Mouse (Mus musculus) adrenal gland, postnatal 36 days (tissue): ENCODE results near the gene Ncf2. TPM values are rescaled to one million over a fixed set of nuclear protein-coding genes. Genes with fewer than 3 reads are reported as not detected.

Source experiments
- DNase-seq, 2 experiments: peaks; one replicate each; pipeline ENCODE4 v3.0.0; 2021; ENCODE audit warnings: mixed read lengths in 1 of 2
- total RNA-seq, 2 experiments: library from RNA; stranded (reverse); gene quantifications; 2 replicates each; pipeline ENCODE4 v1.2.3; 2021

The Ncf2 gene
- total RNA-seq, 2 experiments from 2014 or later = 2.8 to 8.8 TPM

DNA sequence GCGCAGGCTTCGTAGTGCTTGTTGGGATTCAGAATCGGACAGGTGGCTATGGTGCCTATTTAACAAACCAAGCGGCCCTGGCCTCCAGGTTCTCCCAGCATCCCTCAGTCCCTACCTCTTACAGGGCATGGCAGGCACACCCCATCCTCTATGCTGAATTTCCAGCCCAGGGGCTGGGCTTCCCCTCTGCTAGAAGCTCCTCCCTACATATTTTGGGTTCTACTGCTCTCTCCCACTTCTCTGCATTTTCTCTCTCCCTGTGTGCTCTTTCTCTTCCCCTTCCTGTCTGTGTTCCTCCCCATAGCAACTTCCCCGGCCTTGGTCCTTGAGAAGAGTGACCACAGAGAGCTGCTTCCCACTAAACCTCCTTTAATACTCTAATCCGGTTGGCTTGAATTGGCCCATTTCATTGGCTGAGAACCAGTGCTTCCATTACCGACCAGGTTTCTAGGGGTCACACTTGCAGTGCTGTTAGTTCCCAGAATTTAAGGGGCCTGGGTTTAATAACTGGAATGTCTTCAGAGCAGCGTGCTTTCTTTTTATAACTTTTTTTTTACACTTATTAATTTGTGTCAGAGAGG lies 3.2 kb upstream of the Ncf2 start:
- DNase-seq = no peak

DNA sequence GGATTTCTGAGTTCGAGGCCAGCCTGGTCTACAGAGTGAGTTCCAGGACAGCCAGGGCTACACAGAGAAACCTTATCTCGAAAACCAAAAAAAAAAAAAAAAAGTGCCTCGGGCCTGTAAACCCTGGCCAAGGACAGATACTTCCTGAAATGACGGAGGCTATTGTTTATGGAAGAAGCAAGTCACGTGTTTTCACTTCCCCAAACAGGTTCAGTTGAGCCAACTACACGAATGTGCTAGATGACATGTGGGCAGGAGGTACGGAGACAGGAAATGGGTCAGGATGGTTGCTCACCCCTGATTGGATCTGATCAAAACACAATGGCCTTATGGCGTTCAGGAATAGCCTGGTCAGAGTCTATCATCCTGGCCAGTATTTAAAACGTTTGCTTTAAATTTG lies 1.9 kb upstream of the Ncf2 start:
- no peak for DNase-seq

DNA sequence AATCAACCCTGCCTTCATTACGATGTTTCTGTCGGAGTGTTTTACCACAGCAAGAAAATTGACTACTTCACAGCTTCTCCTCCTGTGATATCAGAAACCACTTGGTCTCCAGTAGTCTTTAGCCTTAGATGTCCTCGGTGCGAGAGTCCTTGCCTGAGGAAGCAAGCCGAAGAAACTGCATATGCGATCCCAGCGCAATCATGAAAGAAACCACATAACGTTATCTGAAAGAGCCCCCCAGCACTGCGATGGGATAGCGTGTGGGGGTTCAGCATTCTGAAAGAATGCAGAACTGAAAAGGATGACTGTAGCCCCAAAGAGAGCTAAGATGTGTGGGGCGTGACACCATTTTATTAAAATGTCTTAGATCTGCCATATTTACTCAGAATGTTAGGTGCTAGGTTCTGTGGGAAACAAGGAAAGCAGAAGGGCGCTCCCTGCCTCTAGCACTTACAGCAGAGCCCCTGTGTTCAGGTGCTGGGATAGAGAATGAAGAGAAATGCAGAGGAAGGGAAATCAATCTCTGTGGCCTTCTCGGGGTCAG lies 711 bp downstream of the Ncf2 start:
- DNase-seq = no peak

DNA sequence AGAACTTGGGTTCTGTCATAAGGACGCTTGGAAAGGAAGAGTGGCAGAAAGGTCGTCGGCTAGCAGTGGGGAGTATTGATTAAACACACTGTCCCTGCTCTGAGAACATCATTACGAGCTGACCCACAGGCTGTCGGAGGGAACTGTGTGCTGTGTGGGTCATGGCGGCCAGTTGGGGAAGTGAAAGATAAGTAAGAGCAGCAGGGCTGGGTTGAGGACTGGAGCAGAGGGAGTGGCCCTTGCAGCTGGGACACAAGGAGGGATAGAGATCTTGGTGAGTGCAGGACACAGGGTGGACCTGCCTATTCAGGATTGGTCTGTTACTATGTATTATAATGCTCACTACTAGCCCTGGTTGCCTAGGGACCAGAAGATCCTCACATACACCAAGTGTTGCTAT lies 4.9 kb downstream of the Ncf2 start:
- DNase-seq = no peak

DNA sequence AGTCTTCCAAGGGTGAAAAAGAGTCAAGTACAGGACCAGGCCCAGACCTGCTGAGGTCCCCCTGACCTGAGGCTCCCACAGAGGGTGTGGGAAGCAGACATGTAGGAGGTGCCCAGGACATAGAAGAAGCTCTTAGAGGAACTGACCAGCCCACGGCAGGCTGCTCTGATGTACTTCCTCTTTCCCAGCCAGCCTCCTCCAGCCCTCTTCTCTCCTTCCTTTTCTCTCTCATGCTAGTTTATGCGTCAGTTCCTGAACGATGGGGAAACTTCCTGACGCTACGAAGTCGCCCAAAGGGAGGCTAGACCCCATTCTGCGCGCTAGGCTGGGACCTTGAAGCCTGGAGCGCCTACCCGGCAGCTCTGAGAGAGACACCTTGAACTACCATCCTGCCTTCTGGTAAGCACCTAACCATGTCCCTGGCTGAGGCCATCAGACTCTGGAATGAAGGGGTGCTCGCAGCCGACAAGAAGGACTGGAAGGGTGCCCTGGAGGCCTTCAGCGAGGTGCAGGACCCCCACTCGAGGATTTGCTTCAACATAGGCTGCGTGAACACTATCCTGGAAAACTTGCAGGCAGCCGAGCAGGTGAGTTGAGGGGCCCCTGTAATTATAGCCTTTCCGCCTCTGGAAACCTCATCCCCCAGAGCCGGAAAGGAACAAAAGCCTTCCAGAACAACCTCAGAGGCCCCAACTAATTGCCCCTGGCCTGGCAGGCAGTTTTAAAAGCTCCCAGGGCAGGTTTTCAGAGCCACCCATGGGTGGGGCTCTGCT lies 7.8 kb downstream of the Ncf2 start:
- no peak for DNase-seq

DNA sequence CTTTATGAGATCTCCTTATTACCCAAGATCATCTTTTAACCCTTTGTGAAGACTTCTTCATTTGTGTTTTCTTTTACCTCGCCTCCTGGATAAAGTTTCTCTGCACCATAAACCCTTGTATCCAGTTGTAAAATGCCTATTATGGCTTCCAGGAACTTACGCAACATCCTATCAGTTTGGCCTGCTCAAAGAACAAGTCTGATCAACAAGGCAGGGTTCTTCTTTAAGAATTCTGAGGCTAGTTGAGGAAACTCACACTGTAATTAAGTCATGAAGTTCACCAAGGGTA lies 8.3 kb downstream of the Ncf2 start:
- no peak for DNase-seq

DNA sequence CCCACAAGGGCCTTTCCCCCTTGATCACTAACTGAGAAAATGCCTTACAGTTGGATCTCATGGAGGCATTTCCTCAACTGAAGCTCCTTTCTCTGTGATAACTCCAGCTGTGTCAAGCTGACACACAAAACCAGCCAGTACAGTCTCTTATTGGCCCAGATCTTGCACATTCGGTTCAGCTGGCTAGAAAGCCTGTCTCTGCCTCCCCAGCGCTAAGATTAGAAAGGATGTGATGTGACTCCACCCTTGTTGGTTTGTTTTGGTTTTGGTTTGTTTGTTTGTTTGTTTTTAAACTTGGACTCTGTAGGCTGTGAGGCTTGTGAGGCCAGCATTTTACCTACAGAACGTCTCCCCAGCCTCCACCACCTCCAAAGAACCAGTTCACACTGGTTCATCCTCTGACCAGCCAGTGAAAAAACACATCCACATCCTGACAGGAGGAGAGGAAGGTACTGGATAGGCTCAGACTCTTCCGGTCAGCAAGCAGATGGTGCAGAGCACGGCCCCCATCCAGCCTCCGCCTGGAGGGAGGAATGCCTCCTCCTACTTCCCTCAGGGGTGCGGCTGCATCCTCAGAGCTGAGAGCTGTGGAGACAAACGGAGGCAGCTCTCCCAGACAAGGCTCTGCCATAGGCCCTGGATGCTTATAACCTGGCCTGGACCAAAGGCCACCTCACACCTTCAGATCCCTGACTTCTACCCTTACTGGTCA lies 9.7 kb downstream of the Ncf2 start:
- DNase-seq = peak; percentile 24 to 46

DNA sequence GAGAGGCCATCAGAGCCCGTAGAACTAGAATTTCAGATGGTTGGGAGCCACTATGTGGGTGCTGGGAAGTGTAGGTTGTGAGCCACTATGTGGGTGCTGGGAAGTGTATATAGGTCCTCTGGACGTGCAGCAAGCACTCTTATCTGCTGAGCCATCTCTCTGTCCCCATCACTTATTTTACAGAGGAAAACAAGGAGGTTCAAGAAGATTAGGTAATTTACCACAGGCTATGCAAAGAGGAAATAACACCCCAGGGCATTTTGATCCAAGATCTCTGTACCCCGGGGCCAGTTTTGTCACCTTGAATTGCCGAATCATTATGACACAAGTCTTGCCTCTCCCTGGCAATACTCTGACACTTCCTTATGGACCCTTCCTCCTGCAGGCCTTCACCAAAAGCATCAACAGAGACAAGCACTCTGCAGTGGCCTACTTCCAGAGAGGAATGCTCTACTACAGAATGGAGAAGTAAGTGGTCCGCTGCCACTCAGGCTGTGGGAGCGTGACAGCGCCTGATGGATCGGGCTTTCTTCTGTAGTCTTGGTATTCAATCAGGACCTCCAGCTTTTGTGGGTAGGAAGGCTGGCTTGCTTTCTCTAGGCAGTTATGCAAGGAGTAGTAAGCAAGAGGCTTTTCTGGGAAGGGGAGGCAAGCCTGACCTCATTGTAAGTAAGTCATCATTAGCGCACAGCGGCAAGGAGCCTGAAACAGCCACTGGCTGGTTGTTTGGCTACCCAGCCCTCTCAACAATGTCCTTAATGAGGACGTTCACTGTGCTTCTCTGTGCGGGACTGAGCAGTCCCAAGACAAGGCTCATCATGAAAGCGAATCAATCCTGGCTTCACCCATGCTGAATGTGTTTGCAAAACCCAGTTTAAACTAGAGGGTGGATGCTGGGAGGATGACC lies 10.8 kb downstream of the Ncf2 start:
- no peak for DNase-seq

DNA sequence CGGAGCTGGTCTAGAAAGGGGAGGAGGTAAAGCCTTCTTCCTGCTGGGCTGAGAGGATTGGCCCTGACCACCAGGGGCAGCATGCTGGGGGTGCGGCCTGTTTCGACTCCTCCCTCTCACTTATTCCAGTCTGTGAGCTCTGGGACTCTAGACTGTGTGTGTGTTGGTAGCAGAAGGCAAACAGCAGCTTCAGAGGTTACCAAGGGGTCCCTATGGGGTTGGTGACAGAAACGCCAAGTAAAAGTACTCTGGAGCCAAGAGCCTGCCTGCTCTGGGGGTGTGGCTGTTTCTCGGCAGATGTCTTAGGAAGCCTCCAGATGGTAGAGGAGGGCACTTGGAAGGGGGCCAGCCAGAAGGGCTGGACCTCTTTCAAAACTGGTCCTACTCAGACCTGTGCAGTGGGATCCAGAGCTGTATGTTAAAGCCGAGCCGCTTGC lies 15.3 kb downstream of the Ncf2 start:
- DNase-seq = peak; percentile 31 to 50

DNA sequence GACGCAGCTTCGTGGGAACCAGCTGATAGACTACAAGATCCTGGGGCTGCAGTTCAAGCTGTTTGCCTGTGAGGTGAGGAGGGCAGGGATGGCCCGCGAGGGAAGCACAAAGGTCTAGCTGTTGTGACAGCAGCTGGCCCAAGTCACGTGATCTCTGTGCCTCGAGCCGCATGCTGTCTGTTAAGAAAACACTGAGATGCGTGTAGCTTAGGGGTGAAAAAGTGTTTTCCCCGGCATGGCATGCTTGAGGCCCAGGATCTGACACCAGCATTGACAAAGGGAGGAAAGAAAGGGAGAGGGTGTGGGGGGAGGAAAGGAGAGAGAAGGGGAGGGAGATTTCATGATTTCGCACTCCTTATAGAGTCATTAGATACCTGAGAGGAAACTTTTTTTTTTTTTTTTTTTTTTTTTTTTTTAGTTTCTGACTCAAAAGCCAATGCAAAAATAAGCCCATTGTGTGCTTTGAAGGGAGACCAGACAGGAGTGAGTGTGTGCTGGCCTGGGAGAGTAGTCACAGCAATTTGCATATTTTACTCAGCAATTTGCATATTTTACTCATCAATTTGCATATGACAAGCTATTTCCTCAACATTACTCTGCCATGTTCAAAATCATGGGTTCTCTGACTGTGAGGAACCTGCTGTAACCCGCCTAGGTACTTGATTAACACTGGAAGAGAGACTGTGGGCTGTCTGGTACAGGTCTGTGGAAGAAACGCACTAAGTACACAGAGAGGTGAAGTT lies 17.2 kb downstream of the Ncf2 start:
- DNase-seq = no peak

DNA sequence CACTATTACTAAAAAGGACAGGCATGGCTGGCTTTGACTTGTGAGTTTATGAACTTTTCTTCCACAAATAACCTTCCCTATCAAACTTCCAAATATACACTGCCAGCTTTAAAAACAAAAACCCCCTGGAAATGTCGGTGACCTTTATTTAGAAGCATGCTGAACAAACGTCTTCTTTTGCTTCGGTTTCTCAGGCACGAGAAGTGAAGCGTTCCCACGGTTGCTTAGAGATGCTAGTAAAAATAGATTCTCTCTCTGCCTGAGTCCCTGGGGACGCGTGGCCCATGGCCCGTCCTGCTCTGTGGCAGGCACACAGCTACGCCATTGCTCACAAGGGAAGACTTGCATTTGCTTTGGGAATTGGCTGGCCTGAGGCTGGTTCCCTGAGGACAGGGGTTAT lies 17.8 kb downstream of the Ncf2 start:
- DNase-seq = peak; percentile 33 to 72

DNA sequence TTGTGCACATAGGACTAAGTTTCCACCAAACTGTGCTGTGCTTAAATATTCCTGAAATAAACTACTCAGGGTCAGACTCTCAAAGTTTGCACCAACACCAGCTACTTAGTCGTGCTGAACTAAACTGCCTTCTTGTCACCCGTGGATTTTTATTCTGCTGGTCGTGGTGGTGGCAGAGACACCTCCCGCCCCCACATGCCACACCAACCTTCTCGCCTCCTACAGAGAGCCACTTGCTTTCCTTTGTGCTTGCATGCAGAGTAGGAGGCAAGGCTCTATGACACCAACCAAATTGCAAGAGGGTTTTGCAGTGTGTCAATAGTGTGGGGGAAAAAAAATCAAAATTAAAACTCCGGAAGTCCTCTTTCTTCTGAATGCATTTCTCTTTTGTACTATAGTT lies 19.6 kb downstream of the Ncf2 start:
- DNase-seq = no peak

DNA sequence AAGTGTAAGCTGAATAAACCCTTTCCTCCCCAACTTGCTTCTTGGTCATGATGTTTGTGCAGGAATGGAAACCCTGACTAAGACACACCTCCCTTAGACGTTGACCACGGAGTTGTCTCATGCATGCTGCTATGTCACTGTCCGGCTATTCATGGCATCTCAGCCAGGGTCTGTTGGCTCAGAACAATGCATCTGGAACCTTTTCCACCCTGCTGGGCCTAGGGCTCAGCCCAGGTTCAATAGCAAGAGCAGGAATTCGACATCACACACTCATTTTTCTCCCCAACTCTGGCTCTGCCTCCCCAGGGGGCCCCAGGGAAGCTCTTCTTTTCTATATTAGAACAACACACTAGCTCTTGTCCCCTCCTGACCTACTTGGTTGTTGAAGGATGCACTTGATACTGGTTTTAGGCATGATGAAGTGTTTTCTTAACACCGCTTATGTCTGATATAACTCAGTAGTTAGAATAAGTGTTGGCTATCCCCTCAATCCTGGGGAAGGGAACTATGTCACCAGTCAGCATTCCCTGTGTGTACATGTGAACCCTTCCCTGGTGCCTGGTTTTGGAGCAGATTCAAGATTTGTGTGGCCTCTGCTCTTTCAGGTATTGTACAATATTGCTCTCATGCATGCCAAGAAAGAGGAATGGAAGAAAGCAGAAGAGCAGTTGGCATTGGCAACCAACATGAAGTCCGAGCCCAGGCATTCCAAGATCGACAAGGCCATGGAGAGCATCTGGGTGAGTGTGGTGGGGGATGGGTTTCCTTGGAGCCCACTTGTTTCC lies 21.1 kb downstream of the Ncf2 start:
- DNase-seq = no peak

DNA sequence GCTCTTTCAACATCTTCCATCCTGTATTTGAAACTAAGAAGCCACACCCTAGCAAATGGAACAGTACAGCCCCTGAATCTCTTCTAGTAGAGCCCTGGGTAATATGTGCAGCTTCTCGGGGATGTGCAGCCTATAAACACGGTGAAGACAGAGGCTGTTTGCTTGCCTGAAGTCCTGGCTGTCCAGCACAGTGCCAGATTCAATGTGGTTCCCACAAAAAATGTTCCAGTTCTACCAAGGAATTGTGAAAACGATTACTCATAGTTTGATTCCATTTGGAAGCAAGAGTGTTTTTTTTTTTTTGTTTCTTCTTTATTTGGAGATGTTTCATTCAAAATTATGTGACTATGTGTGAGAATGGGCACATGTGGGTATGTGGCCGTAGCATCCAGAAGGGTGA lies 21.8 kb downstream of the Ncf2 start:
- no peak for DNase-seq

DNA sequence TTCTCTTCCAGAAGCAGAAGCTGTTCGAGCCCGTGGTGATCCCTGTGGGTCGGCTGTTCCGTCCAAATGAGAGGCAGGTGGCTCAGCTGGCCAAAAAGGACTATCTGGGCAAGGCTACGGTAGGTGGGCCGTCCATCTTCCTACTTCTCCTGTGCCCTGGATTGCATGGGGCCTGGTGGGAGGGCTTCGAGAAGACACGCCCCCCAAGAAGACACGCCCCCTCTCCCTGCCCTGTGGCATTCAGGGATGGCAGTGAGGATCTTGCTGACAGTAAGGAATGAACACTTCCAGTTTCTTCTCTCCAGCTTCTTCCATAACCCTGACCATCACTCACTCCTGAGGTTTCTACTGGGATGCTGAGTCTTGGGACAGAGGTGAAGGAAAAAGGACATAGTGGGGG lies 24.2 kb downstream of the Ncf2 start:
- DNase-seq = no peak

DNA sequence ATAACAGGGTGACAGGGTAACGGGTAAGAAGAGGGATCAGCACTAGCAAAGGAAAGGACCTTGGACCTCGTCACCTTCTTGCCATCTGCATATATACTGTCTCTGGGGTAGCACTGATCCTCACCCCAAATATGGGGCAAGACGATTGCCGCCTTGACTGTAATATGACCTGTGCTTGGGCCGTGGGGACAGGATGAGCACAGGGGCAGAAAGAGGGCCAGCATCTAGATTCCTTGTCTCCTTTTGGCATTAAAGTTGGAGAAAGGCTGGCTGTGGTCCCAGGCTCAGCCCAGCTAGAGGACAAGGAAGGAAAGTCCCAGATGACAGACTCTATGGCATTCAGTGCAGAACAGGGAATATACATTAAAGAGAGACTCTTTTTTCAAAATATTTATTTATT lies 26.5 kb downstream of the Ncf2 start:
- DNase-seq = no peak

DNA sequence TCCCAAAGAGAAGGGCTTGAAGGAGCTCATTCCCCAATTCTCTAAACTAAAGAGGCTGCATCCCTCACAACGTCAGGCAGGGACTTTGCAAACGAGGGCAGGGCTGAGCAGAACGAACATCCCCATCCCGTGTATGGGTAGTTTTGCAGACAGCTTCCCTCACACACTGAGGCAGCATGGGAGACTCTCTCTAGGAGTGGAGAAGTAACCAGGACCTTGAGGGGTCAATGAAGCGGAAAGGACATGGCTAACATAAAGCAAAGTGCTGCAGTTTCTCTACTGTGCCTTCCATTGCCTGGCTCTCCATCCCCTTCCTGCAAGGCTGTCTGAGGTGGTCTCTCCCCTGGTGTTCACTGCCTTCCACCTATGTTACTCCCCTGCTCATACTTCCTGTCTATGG lies 28.2 kb downstream of the Ncf2 start:
- DNase-seq = no peak

DNA sequence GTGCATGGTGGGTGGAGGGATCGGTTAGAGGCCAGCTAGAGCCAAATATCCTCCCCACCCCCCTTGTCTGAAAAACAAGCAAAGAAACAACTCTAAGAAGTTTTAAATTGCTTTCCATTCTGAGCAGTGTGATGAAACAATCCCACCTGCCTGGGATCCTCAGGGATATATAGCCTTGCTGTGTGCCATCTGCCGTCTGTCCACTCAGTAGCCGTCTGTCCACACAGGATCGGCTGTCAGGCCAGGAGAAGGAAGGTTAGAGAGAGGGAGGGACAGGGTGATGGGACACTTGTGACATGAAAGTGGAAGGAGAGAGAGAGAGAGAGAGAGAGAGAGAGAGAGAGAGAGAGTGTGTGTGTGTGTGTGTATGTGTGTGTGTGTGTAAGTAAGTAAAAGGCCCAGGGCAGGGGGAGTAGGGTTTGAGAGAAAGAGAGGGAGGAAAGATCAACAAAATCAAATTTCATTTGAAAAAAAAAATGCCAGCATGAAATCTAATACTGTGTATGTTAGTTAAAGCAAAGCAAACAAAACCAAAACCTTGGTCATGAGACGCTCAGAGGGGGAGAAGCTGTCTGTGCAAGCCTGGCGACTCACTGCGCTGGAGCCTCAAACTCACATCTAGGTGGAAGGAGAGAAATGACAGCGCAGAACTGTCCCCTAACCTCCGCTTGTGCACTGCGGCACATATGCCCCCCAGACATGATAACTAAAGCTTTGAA lies 28.8 kb downstream of the Ncf2 start:
- no peak for DNase-seq

DNA sequence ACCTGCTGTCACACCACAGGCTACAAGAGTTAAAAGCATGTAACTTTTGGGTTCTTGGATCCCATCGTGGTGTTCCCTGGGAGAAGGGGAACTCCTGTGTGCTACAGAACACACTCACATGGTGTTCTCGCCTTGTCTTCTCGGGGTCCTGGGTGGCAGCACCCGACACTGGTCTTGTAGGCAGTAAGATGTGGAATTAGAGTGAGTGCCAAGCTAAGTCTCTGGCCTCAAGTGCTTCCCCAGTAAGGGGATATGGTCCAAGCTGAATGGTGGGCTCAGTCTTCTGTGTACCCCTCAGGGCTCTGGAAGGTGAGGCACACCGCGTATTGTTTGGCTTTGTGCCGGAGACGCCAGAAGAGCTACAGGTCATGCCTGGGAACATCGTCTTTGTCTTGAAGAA lies 30.1 kb downstream of the Ncf2 start:
- DNase-seq = no peak

DNA sequence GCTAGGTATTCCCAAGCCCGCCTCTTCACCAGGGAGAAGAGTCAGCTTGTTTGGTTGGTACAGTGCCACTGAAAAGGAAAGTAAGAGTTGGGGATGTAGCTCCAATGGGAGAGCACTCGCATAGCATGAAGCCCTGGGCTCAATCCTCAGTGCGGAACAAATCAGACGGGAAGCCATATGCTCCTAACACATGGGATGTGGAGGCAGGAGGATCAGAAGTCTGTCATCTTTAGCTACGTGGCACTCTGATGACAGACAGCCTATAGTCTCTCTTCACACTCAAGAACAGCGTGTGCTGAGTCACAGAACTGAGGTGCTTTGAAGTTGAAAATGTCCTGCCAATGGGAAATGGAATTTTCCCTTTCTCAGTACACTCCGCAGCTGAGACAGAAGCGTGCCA lies 31.0 kb downstream of the Ncf2 start:
- DNase-seq = no peak
